Mouse (Mus musculus): Measurements from ENCODE around the gene Ankrd33b. TPM values are rescaled to one million over a fixed set of nuclear protein-coding genes. Genes with fewer than 3 reads are reported as not detected.

The Ankrd33b gene
- polyA plus RNA-seq, 1 experiment, result 0.66 TPM

GRCm38 (mm10) chr15:31318158-31318955 lies 49.2 kb downstream of the Ankrd33b start:
- no peak for TF ChIP-seq CTCF (IDR thresholded peaks at IDR 0.05; ENCODE audit: borderline replicate concordance, extremely low read depth, insufficient read depth, insufficient read length)
- peak; percentile 66 for DNase-seq (ENCODE audit: low read depth)

GRCm38 (mm10) chr15:31317056-31317805 lies 50.3 kb downstream of the Ankrd33b start:
- no peak for TF ChIP-seq CTCF (IDR thresholded peaks at IDR 0.05; ENCODE audit: borderline replicate concordance, extremely low read depth, insufficient read depth, insufficient read length)
- no peak for TF ChIP-seq POLR2A (IDR thresholded peaks at IDR 0.05; ENCODE audit: borderline replicate concordance, extremely low read depth, insufficient read depth, insufficient read length, poor library complexity, severe bottlenecking)
- DNase-seq (ENCODE audit: low read depth), result no peak

DNA sequence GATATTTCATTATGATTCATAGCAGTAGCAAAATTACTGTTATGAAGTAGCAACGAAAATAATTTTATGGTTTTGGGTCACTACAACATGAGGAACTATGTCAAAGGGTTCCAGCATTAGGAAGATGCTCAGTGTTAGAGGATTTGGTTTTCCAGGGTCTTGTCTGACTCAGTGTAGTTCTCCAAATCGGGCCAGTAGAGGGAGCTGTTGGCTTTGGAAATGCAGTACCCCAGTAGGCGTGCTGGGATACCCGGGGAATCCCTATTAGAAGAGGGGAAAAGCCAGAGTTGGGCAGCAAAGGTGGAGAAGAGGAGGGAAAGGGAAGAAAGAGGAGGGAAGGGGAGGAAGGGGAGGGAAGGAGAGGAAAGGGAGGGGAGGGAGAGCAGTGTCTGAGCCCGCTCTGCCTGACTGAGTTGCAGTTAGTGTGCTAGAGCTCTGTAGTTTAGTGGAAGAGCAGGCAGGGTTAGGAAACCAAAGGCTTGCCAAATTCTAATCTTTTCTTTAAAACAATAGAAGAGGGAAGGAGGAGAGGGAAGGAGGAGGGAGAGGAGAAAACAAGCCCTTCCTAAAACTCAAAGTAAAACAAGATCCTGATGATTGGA lies 51.8 kb downstream of the Ankrd33b start:
- TF ChIP-seq CTCF (IDR thresholded peaks at IDR 0.05; ENCODE audit: borderline replicate concordance, extremely low read depth, insufficient read depth, insufficient read length) (peak; percentile 87; the same call in 1 of the 2 replicates), POLR2A (IDR thresholded peaks at IDR 0.05; ENCODE audit: borderline replicate concordance, extremely low read depth, insufficient read depth, insufficient read length, poor library complexity, severe bottlenecking) (no peak)
- peak; percentile 92 for DNase-seq (ENCODE audit: low read depth)

- no peak for TF ChIP-seq CTCF (IDR thresholded peaks at IDR 0.05; ENCODE audit: borderline replicate concordance, extremely low read depth, insufficient read depth, insufficient read length)
- TF ChIP-seq POLR2A (IDR thresholded peaks at IDR 0.05; ENCODE audit: borderline replicate concordance, extremely low read depth, insufficient read depth, insufficient read length, poor library complexity, severe bottlenecking), result no peak
- no peak for DNase-seq (ENCODE audit: low read depth)
Measured at GRCm38 (mm10) chr15:31312001-31312400, 55.5 kb downstream of the Ankrd33b start.

DNA sequence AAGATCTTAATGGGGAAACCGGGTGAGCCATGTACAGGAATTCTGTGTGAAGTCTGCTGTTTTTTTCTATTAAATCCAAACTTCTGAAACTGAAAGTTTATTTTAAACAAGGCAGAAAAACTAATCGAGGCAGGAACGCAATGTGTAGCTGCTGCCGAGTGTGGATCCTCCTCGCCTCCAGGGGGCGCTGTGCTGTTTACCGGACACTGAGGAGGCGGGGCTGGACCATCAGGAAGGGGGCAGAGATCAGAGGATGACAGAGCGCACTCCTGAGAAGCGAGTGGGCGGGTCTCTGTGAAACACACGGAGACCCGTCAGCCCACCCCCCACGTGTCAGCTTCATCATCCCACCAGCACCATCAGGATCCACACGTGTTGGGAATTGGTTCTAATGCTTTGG lies 58.0 kb downstream of the Ankrd33b start:
- TF ChIP-seq POLR2A (IDR thresholded peaks at IDR 0.05; ENCODE audit: borderline replicate concordance, extremely low read depth, insufficient read depth, insufficient read length, poor library complexity, severe bottlenecking) (no peak), CTCF (IDR thresholded peaks at IDR 0.05; ENCODE audit: borderline replicate concordance, extremely low read depth, insufficient read depth, insufficient read length) (peak; percentile 40; the same call in 1 of the 2 replicates)
- DNase-seq (ENCODE audit: low read depth), result no peak

DNA sequence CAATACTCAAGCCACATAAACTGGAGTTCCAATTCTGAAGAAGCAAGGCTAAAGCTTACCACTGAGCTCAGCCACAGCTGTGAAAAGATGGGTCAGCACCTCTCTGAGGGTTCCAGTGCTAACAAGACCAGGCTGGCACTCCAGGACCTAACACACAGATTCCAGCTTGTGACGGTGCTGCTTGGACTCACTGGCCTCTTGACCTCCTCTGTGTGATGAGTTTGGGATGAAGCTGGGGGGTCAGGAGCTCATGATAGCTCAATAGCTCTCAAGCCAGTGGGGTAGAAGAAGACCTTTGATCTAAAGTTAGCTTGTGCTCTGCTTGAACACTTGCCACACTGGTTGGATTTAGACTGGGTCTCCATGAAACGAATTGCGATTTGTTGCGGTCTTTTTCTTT lies 60.8 kb downstream of the Ankrd33b start:
- no peak for TF ChIP-seq CTCF (IDR thresholded peaks at IDR 0.05; ENCODE audit: borderline replicate concordance, extremely low read depth, insufficient read depth, insufficient read length)
- no peak for TF ChIP-seq POLR2A (IDR thresholded peaks at IDR 0.05; ENCODE audit: borderline replicate concordance, extremely low read depth, insufficient read depth, insufficient read length, poor library complexity, severe bottlenecking)
- no peak for DNase-seq (ENCODE audit: low read depth)

DNA sequence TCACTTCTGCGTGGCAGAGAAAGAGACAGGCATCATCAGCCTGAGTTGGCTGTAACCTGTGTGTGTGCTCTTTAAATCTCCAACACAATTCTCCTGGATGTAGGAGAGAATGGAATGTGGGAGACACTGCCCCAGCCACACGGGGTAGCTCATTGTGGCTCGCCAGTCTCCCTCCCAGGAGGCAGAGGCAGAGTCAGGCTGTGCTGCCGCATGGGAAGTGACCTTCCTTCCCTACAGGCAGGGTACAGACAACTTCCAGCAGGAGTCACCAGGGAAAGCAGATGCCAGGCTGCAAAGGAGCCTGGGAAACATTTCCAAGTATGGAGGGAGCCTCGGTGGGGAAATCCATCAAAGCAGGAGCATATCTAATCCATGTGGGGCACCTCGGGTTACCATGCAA lies 62.3 kb downstream of the Ankrd33b start:
- TF ChIP-seq CTCF (IDR thresholded peaks at IDR 0.05; ENCODE audit: borderline replicate concordance, extremely low read depth, insufficient read depth, insufficient read length), result no peak
- TF ChIP-seq POLR2A (IDR thresholded peaks at IDR 0.05; ENCODE audit: borderline replicate concordance, extremely low read depth, insufficient read depth, insufficient read length, poor library complexity, severe bottlenecking), result no peak
- DNase-seq (ENCODE audit: low read depth), result no peak

- no peak for TF ChIP-seq POLR2A (IDR thresholded peaks at IDR 0.05; ENCODE audit: borderline replicate concordance, extremely low read depth, insufficient read depth, insufficient read length, poor library complexity, severe bottlenecking)
- no peak for TF ChIP-seq CTCF (IDR thresholded peaks at IDR 0.05; ENCODE audit: borderline replicate concordance, extremely low read depth, insufficient read depth, insufficient read length)
- no peak for DNase-seq (ENCODE audit: low read depth)
Measured at GRCm38 (mm10) chr15:31304302-31304701, 63.2 kb downstream of the Ankrd33b start.

GRCm38 (mm10) chr15:31302293-31302990 lies 65.1 kb downstream of the Ankrd33b start:
- no peak for TF ChIP-seq POLR2A (IDR thresholded peaks at IDR 0.05; ENCODE audit: borderline replicate concordance, extremely low read depth, insufficient read depth, insufficient read length, poor library complexity, severe bottlenecking)
- no peak for TF ChIP-seq CTCF (IDR thresholded peaks at IDR 0.05; ENCODE audit: borderline replicate concordance, extremely low read depth, insufficient read depth, insufficient read length)
- DNase-seq (ENCODE audit: low read depth), result no peak

GRCm38 (mm10) chr15:31299258-31299917 lies 68.1 kb downstream of the Ankrd33b start:
- peak; percentile 59 for DNase-seq (ENCODE audit: low read depth)
- TF ChIP-seq CTCF (IDR thresholded peaks at IDR 0.05; ENCODE audit: borderline replicate concordance, extremely low read depth, insufficient read depth, insufficient read length) (no peak), POLR2A (IDR thresholded peaks at IDR 0.05; ENCODE audit: borderline replicate concordance, extremely low read depth, insufficient read depth, insufficient read length, poor library complexity, severe bottlenecking) (no peak)
